Mouse (Mus musculus) midbrain, embryonic 10.5 days (tissue): ENCODE measurements around the gene Stk33. TPM values are rescaled to one million over a fixed set of nuclear protein-coding genes. Genes with fewer than 3 reads are reported as not detected.

Experiments
- DNase-seq: peaks from one replicate; pipeline ENCODE4 v3.0.0-alpha.2; 2017; ENCODE audit warnings: low spot score
- H3K27ac ChIP-seq: fragments of 300-500 bp; sonication (generic); replicated peaks from 2 replicates; pipeline ENCODE4 v1.5.1; 2016; ENCODE audit warnings: mild to moderate bottlenecking
- H3K27me3 ChIP-seq: fragments of 300-500 bp; sonication (generic); 2 replicates; pipeline ENCODE4 v1.6.1; 2016; ENCODE audit warnings: low read depth, mild to moderate bottlenecking; ENCODE audit not compliant: poor library complexity, severe bottlenecking
- H3K36me3 ChIP-seq: fragments of 300-500 bp; sonication (generic); 2 replicates; pipeline ENCODE4 v1.6.1; 2016; ENCODE audit warnings: mild to moderate bottlenecking, moderate library complexity
- H3K4me1 ChIP-seq: fragments of 300-500 bp; sonication (generic); 2 replicates; pipeline ENCODE4 v1.6.1; 2016
- H3K4me3 ChIP-seq: fragments of 300-500 bp; sonication (generic); 2 replicates; pipeline ENCODE4 v1.5.1; 2016; ENCODE audit warnings: mild to moderate bottlenecking, moderate library complexity
- H3K9me3 ChIP-seq: fragments of 300-500 bp; sonication (generic); replicated peaks from 2 replicates; pipeline ENCODE4 v1.6.1; 2016; ENCODE audit warnings: mild to moderate bottlenecking
- WGBS: fragments of 180-500 bp; shearing (Covaris S2); methylation state at CpG from one replicate; pipeline ENCODE4 v1.1.7; 2016; 5-methylcytosine and 5-hydroxymethylcytosine counted together
- polyA plus RNA-seq: library from polyadenylated mRNA; unstranded; fragments of >200 nt; fragmentation: Nextera tagmentation; extraction: Ambion mirVana; gene quantifications from 2 replicates; pipeline ENCODE4 v1.2.1, GENCODE M21; 2016

Gene Stk33
- polyA plus RNA-seq, 1 experiment from 2014 or later, result 10.2 TPM

DNA sequence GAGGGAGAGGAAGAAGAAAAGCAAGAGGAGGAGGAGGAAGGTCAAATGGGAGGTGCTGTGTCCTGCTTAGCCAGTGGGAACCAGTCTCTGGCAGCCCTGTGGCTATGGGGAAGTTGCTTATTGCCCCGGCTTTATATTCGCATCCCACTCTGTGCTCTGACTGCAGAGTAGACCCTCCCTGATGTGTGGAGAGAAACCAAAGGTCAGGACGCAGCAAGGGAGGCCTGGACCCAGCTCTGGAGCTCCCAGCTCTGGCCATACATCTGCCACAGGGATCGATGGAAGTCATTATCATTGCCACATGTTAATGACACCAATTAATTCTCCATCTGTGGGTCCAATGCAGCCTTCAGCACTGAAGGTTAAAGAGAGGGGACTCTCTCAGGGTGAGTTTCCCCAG, 171.5 kb downstream of the Stk33 start:
- 79% methylated on average over 4 of the region's 4 CpGs for WGBS

GRCm38 (mm10) chr7:109266181-109266580, 172.7 kb downstream of the Stk33 start:
- WGBS, result 77% methylated on average over 1 of the region's 1 CpGs
- no peak for DNase-seq
- peaks cover 6% of the 10 kb centered on the region; the same call in 1 of the 2 replicates for H3K4me1 ChIP-seq

More for the DNA sequence above, 171.5 kb downstream of the Stk33 start:
- Histone ChIP-seq H3K36me3 (no peaks in the 10 kb centered on the region), H3K9me3 (no peaks in the 10 kb centered on the region), H3K27ac (no peak overlapping the region), H3K27me3 (no peaks in the 10 kb centered on the region), H3K4me3 (no peak overlapping the region), H3K4me1 (peaks cover 6% of the 10 kb centered on the region; the same call in 1 of the 2 replicates)
- no peak for DNase-seq

DNA sequence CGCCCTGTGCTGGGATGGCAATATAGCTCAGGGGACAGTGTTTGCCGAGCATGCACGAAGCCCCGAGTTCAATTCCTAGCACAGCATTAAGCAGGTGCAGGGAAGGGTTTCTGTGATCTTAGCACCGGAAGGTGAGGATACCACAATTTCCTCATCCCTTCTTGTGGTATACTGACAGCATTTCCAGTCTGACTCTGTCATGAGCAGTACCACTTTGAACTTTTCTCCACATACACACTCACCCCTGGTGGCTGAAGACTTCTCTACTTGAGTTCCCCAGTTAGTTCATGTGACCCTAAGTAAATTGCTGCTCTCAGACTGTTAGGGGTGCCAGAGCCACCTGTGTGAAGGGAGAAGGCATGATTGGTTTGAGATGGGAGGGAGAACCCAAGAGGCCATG, 173.3 kb downstream of the Stk33 start:
- no peaks in the 10 kb centered on the region for H3K9me3 ChIP-seq
- H3K4me3 ChIP-seq, result no peak overlapping the region
- H3K4me1 ChIP-seq, result peaks cover 6% of the 10 kb centered on the region; the same call in 1 of the 2 replicates
- 95% methylated on average over 5 of the region's 5 CpGs for WGBS
- H3K27me3 ChIP-seq, result no peaks in the 10 kb centered on the region
- no peak overlapping the region for H3K27ac ChIP-seq
- no peaks in the 10 kb centered on the region for H3K36me3 ChIP-seq
- no peak for DNase-seq

More at GRCm38 (mm10) chr7:109266181-109266580, 172.7 kb downstream of the Stk33 start:
- no peaks in the 10 kb centered on the region for H3K9me3 ChIP-seq
- no peaks in the 10 kb centered on the region for H3K36me3 ChIP-seq
- no peak overlapping the region for H3K27ac ChIP-seq
- H3K27me3 ChIP-seq, result no peaks in the 10 kb centered on the region
- H3K4me3 ChIP-seq, result no peak overlapping the region

- DNase-seq, result peak; percentile 61
- 0 out of 2 replicates have a peak, but pooled peaks cover 9% of the 10 kb centered on the region for H3K27me3 ChIP-seq
- peak overlapping the region; percentile 56; the same call in 1 of the 2 replicates for H3K27ac ChIP-seq
Observed at GRCm38 (mm10) chr7:109255506-109256352, 183.2 kb downstream of the Stk33 start.

GRCm38 (mm10) chr7:109251418-109251817, 187.5 kb downstream of the Stk33 start:
- WGBS, result 88% methylated on average over 3 of the region's 3 CpGs
- no peaks in the 10 kb centered on the region for H3K9me3 ChIP-seq
- peaks cover 12% of the 10 kb centered on the region; the same call in 1 of the 2 replicates for H3K27me3 ChIP-seq
- no peak overlapping the region for H3K4me3 ChIP-seq
- no peak overlapping the region for H3K27ac ChIP-seq
- peaks cover 29% of the 10 kb centered on the region for H3K4me1 ChIP-seq
- DNase-seq, result no peak
- H3K36me3 ChIP-seq, result no peaks in the 10 kb centered on the region

More at GRCm38 (mm10) chr7:109255506-109256352, 183.2 kb downstream of the Stk33 start:
- H3K4me1 ChIP-seq, result peaks cover 28% of the 10 kb centered on the region
- 28% methylated on average over 28 of the region's 28 CpGs for WGBS
- no peaks in the 10 kb centered on the region for H3K9me3 ChIP-seq
- H3K36me3 ChIP-seq, result no peaks in the 10 kb centered on the region
- peak overlapping the region; percentile 40 for H3K4me3 ChIP-seq

- 92% methylated on average over 10 of the region's 10 CpGs for WGBS
- Histone ChIP-seq H3K4me3 (no peak overlapping the region), H3K9me3 (no peaks in the 10 kb centered on the region), H3K4me1 (peaks cover 32% of the 10 kb centered on the region), H3K27ac (no peak overlapping the region), H3K36me3 (no peaks in the 10 kb centered on the region), H3K27me3 (peaks cover 27% of the 10 kb centered on the region; the same call in 1 of the 2 replicates)
- no peak for DNase-seq
Observed at GRCm38 (mm10) chr7:109244776-109245175, 194.1 kb downstream of the Stk33 start.

- Histone ChIP-seq H3K4me1 (peaks cover 47% of the 10 kb centered on the region), H3K27ac (no peak overlapping the region; the same call in 1 of the 2 replicates), H3K27me3 (peaks cover 39% of the 10 kb centered on the region; the same call in 1 of the 2 replicates), H3K4me3 (peak overlapping the region; percentile 1; the same call in 1 of the 2 replicates), H3K9me3 (0 out of 2 replicates have a peak, but pooled peaks cover 4% of the 10 kb centered on the region), H3K36me3 (no peaks in the 10 kb centered on the region)
- WGBS, result 10% methylated on average over 19 of the region's 19 CpGs
- peak; percentile 58 for DNase-seq
Observed at GRCm38 (mm10) chr7:109241313-109241712, 197.6 kb downstream of the Stk33 start.

- Histone ChIP-seq H3K9me3 (0 out of 2 replicates have a peak, but pooled peaks cover 4% of the 10 kb centered on the region), H3K27ac (peak overlapping the region; percentile 79), H3K36me3 (no peaks in the 10 kb centered on the region), H3K4me3 (no peak overlapping the region), H3K4me1 (peaks cover 65% of the 10 kb centered on the region), H3K27me3 (peaks cover 44% of the 10 kb centered on the region)
- DNase-seq, result no peak
- WGBS, result 65% methylated on average over 1 of the region's 1 CpGs
Observed at GRCm38 (mm10) chr7:109239346-109239745, 199.5 kb downstream of the Stk33 start.

- Histone ChIP-seq H3K9me3 (0 out of 2 replicates have a peak, but pooled peaks cover 4% of the 10 kb centered on the region), H3K27me3 (peaks cover 44% of the 10 kb centered on the region), H3K4me3 (no peak overlapping the region), H3K4me1 (peaks cover 67% of the 10 kb centered on the region), H3K36me3 (no peaks in the 10 kb centered on the region), H3K27ac (peak overlapping the region; percentile 79)
- WGBS, result 68% methylated on average over 10 of the region's 10 CpGs
- DNase-seq, result no peak
Observed at GRCm38 (mm10) chr7:109238724-109239123, 200.2 kb downstream of the Stk33 start.

GRCm38 (mm10) chr7:109234882-109235640, 203.8 kb downstream of the Stk33 start:
- DNase-seq, result peak; percentile 51
- H3K36me3 ChIP-seq, result no peaks in the 10 kb centered on the region
- H3K4me1 ChIP-seq, result peaks cover 79% of the 10 kb centered on the region

DNA sequence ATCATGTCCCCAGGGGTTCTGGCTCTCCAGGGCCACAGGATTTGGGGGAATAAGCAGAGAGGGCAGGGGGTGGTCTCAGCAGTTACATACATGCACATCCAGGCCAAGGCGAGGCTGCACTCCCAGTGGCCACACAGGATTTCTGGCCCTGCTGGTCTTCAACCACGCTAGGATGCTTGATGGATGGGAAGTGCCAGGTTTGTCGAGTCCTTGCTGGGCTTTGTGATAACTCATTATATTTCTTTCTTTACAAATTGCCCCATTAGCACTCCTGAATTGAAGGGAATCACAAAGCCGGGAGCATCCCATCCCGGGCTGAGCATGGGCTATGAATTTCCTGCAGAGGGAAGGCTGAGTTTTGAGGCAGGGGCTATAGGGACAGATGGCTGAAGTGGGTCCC, 204.4 kb downstream of the Stk33 start:
- Histone ChIP-seq H3K4me3 (no peak overlapping the region), H3K27me3 (peaks cover 36% of the 10 kb centered on the region), H3K36me3 (no peaks in the 10 kb centered on the region), H3K27ac (peak overlapping the region; percentile 80), H3K9me3 (0 out of 2 replicates have a peak, but pooled peaks cover 4% of the 10 kb centered on the region), H3K4me1 (peaks cover 73% of the 10 kb centered on the region)
- no peak for DNase-seq
- 12% methylated on average over 5 of the region's 5 CpGs for WGBS

More at GRCm38 (mm10) chr7:109234882-109235640, 203.8 kb downstream of the Stk33 start:
- H3K27ac ChIP-seq, result peak overlapping the region; percentile 80
- H3K27me3 ChIP-seq, result peaks cover 38% of the 10 kb centered on the region
- 8% methylated on average over 2 of the region's 2 CpGs for WGBS
- 0 out of 2 replicates have a peak overlapping the region, but pooled peaks have one; percentile 7 for H3K4me3 ChIP-seq
- 0 out of 2 replicates have a peak, but pooled peaks cover 4% of the 10 kb centered on the region for H3K9me3 ChIP-seq

DNA sequence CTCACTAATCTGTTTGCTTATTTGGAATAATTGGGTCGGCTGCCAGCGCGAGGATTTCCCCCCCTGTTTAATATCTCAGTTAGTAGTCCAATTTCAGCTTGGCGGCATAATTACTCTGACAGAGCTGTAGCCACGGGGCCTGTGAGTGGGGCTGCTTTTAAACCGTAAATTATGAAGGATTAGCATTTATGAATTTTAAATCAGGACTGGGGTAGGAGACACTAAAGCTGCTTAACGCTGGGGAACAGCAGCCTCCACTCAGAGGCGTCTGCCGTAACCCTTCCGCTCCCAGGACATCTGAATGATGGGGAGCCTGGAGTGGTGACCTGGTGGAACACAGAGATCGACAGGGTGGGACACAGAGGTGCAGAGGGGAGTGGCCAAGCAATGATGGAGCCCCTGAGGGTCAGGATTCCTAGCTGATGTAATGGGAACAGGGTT, 207.0 kb downstream of the Stk33 start:
- peak overlapping the region; percentile 69 for H3K27ac ChIP-seq
- WGBS, result 39% methylated on average over 11 of the region's 11 CpGs
- H3K4me1 ChIP-seq, result peaks cover 61% of the 10 kb centered on the region

More for the DNA sequence above, 207.0 kb downstream of the Stk33 start:
- H3K36me3 ChIP-seq, result no peaks in the 10 kb centered on the region
- no peak overlapping the region for H3K4me3 ChIP-seq
- peak; percentile 57 for DNase-seq
- peaks cover 28% of the 10 kb centered on the region for H3K27me3 ChIP-seq
- H3K9me3 ChIP-seq, result 0 out of 2 replicates have a peak, but pooled peaks cover 4% of the 10 kb centered on the region
